Mouse (Mus musculus): ENCODE results near the gene Bmyc. TPM values are rescaled to one million over a fixed set of nuclear protein-coding genes. Genes with fewer than 3 reads are reported as not detected.
A peak's percentile ranks its signal among the peaks of the same experiment; 100 is the strongest.
"Not testable (repeated sequence)": the region's sequence is repeated elsewhere in the genome, so short reads cannot be mapped to it uniquely, and the experiment has no call there.

The Bmyc gene
- polyA plus RNA-seq, 1 experiment from 2014 or later, result 160 TPM

- Histone ChIP-seq H3K27me3 (ENCODE audit: control insufficient read depth, insufficient read depth, low read length) (no peaks in the 10 kb centered on the region), H3K27ac (ENCODE audit: low read depth, low read length) (no peak overlapping the region), H3K36me3 (ENCODE audit: control insufficient read depth, insufficient read depth, low read length) (no peaks in the 10 kb centered on the region), H3K9ac (replicated peaks; ENCODE audit: low read depth, low read length) (no peak overlapping the region), H3K9me3 (ENCODE audit: control insufficient read depth, low read length) (no peaks in the 10 kb centered on the region), H3K4me1 (ENCODE audit: control insufficient read depth, insufficient read depth, low read length) (no peaks in the 10 kb centered on the region), H3K4me3 (ENCODE audit: low read depth, low read length) (no peak overlapping the region), H3K4me2 (ENCODE audit: low read depth, low read length) (no peak overlapping the region)
- ATAC-seq (ENCODE audit: low read depth), result no peak
- 84% methylated on average over 6 of the region's 6 CpGs for WGBS
These were observed 27.0 kb upstream of the Bmyc start for GRCm38 (mm10) chr2:25679559-25679958.

GRCm38 (mm10) chr2:25682426-25682825, 24.1 kb upstream of the Bmyc start, which contains the start of gene Lcn10:
TSS of gene Lcn10 (plus strand) at chr2:25682726.
- Histone ChIP-seq H3K4me2 (ENCODE audit: low read depth, low read length) (no peak within 1 kb of the TSS), H3K9ac (replicated peaks; ENCODE audit: low read depth, low read length) (no peak within 1 kb of the TSS), H3K27me3 (ENCODE audit: control insufficient read depth, insufficient read depth, low read length) (no peaks in the 10 kb centered on the region), H3K4me1 (ENCODE audit: control insufficient read depth, insufficient read depth, low read length) (no peaks in the 10 kb centered on the region), H3K9me3 (ENCODE audit: control insufficient read depth, low read length) (no peaks in the 10 kb centered on the region), H3K36me3 (ENCODE audit: control insufficient read depth, insufficient read depth, low read length) (no peaks in the 10 kb centered on the region), H3K27ac (ENCODE audit: low read depth, low read length) (no peak within 1 kb of the TSS), H3K4me3 (ENCODE audit: low read depth, low read length) (no peak within 1 kb of the TSS)
- ATAC-seq (ENCODE audit: low read depth), result no peak
- WGBS, result 72% methylated on average over 2 of the region's 2 CpGs

DNA sequence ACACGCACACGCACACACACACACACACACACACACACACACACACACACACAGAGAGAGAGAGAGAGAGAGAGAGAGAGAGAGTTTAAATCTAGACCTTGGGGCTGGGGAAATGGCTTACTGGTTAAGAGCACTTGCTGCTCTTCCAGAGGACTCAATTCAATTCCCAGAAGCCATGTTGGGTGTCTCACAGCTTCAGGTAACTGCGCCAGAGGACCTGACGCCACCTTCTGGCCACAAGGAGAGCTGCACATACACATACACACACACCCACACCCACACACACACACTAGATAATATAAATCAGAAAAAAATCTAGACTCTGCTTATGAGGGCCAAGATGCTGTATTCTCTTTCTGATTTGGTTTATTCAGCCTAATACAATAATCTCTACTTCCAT, 19.6 kb upstream of the Bmyc start:
- H3K4me2 ChIP-seq (ENCODE audit: low read depth, low read length), result no peak overlapping the region
- no peaks in the 10 kb centered on the region for H3K9me3 ChIP-seq (ENCODE audit: control insufficient read depth, low read length)

DNA sequence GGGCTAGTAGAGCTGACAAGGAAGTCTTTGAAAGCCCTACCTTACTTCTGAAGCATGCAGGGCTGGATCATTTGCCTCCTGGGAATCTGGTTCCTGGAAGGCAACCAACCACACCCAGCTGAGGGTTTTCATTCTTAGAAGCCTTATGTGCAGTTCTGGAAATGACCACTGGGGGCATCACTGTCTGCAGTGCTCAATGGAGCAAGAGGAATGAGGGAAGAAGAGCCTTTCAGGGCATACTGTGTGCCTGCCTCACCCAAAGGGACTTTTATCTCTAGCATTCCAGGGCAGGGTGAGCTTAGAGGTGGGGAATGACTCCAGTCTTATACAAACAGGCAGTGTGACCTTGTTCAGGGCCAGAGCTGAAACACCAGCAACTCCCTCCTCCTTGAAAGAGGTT, 11.9 kb upstream of the Bmyc start:
- Histone ChIP-seq H3K36me3 (ENCODE audit: control insufficient read depth, insufficient read depth, low read length) (no peaks in the 10 kb centered on the region), H3K27ac (ENCODE audit: low read depth, low read length) (no peak overlapping the region), H3K4me2 (ENCODE audit: low read depth, low read length) (no peak overlapping the region), H3K9ac (replicated peaks; ENCODE audit: low read depth, low read length) (no peak overlapping the region), H3K9me3 (ENCODE audit: control insufficient read depth, low read length) (no peaks in the 10 kb centered on the region), H3K27me3 (ENCODE audit: control insufficient read depth, insufficient read depth, low read length) (no peaks in the 10 kb centered on the region), H3K4me1 (ENCODE audit: control insufficient read depth, insufficient read depth, low read length) (no peaks in the 10 kb centered on the region), H3K4me3 (ENCODE audit: low read depth, low read length) (no peak overlapping the region)
- ATAC-seq (ENCODE audit: low read depth), result no peak

More for the DNA sequence above, 19.6 kb upstream of the Bmyc start:
- Histone ChIP-seq H3K4me1 (ENCODE audit: control insufficient read depth, insufficient read depth, low read length) (no peaks in the 10 kb centered on the region), H3K9ac (replicated peaks; ENCODE audit: low read depth, low read length) (no peak overlapping the region), H3K27ac (ENCODE audit: low read depth, low read length) (no peak overlapping the region), H3K36me3 (ENCODE audit: control insufficient read depth, insufficient read depth, low read length) (no peaks in the 10 kb centered on the region), H3K27me3 (ENCODE audit: control insufficient read depth, insufficient read depth, low read length) (no peaks in the 10 kb centered on the region), H3K4me3 (ENCODE audit: low read depth, low read length) (no peak overlapping the region)
- ATAC-seq (ENCODE audit: low read depth), result no peak
- 70% methylated on average over 3 of the region's 4 CpGs for WGBS

DNA sequence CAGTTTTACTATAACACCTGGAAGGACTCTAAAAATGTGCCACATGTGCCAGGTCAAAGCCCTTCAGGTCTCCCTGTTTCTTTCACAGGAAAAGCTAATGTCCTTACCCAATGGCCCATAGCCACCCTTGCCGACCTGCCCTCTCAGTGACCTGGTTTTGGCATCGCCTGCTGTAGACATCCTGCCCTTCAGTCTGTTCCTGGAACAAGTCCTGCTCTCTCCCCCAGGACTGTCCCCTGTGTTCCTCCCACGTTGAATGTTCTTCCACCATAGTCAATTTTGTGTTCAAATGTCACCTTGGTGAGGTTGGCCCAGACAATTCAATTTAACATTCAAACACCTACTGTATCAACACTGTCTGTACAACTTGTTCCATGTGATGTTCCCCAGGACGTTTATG, 9.6 kb upstream of the Bmyc start:
- Histone ChIP-seq H3K4me1 (ENCODE audit: control insufficient read depth, insufficient read depth, low read length) (no peaks in the 10 kb centered on the region), H3K4me3 (ENCODE audit: low read depth, low read length) (no peak overlapping the region), H3K27ac (ENCODE audit: low read depth, low read length) (no peak overlapping the region), H3K4me2 (ENCODE audit: low read depth, low read length) (no peak overlapping the region), H3K36me3 (ENCODE audit: control insufficient read depth, insufficient read depth, low read length) (no peaks in the 10 kb centered on the region), H3K27me3 (ENCODE audit: control insufficient read depth, insufficient read depth, low read length) (no peaks in the 10 kb centered on the region), H3K9ac (replicated peaks; ENCODE audit: low read depth, low read length) (no peak overlapping the region), H3K9me3 (ENCODE audit: control insufficient read depth, low read length) (no peaks in the 10 kb centered on the region)
- WGBS, result 68% methylated on average over 4 of the region's 4 CpGs
- no peak for ATAC-seq (ENCODE audit: low read depth)

- Histone ChIP-seq H3K9ac (replicated peaks; ENCODE audit: low read depth, low read length) (no peak overlapping the region), H3K4me2 (ENCODE audit: low read depth, low read length) (no peak overlapping the region), H3K4me1 (ENCODE audit: control insufficient read depth, insufficient read depth, low read length) (no peaks in the 10 kb centered on the region), H3K36me3 (ENCODE audit: control insufficient read depth, insufficient read depth, low read length) (no peaks in the 10 kb centered on the region), H3K27ac (ENCODE audit: low read depth, low read length) (no peak overlapping the region), H3K9me3 (ENCODE audit: control insufficient read depth, low read length) (no peaks in the 10 kb centered on the region), H3K27me3 (ENCODE audit: control insufficient read depth, insufficient read depth, low read length) (no peaks in the 10 kb centered on the region), H3K4me3 (ENCODE audit: low read depth, low read length) (no peak overlapping the region)
- no peak for ATAC-seq (ENCODE audit: low read depth)
- WGBS, result 98% methylated on average over 2 of the region's 2 CpGs
These were observed 7.8 kb upstream of the Bmyc start for GRCm38 (mm10) chr2:25698696-25699095.

DNA sequence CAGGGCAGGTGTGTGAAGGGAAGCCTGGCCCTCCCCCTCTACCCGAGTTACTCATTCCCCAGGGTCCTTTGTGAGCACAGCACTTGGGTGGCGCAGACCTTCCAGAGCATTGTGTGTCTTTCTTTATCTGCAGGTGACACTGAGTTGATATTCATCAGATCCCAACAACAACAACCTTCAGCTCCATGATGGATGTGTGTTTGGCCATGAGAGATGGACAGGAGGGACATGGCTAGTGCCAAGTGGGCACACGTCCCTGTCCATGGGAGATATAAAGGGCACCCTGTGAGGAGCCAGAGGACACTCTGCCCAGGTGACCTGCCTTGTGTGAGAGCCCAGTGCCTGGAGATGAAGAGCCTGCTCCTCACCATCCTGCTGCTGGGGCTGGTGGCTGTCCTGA, 6.8 kb upstream of the Bmyc start, which contains the start of gene Obp2a:
Gene Obp2a (plus strand): TSS at position 301 of the 400 bp plus-strand sequence.
- not testable (repeated sequence) for H3K4me2 ChIP-seq (ENCODE audit: low read depth, low read length); H3K4me3 ChIP-seq (ENCODE audit: low read depth, low read length); H3K9me3 ChIP-seq (ENCODE audit: control insufficient read depth, low read length); ATAC-seq (ENCODE audit: low read depth); H3K9ac ChIP-seq (replicated peaks; ENCODE audit: low read depth, low read length); H3K27me3 ChIP-seq (ENCODE audit: control insufficient read depth, insufficient read depth, low read length); H3K36me3 ChIP-seq (ENCODE audit: control insufficient read depth, insufficient read depth, low read length); H3K4me1 ChIP-seq (ENCODE audit: control insufficient read depth, insufficient read depth, low read length); H3K27ac ChIP-seq (ENCODE audit: low read depth, low read length)
- WGBS, result 96% methylated on average over 3 of the region's 3 CpGs

DNA sequence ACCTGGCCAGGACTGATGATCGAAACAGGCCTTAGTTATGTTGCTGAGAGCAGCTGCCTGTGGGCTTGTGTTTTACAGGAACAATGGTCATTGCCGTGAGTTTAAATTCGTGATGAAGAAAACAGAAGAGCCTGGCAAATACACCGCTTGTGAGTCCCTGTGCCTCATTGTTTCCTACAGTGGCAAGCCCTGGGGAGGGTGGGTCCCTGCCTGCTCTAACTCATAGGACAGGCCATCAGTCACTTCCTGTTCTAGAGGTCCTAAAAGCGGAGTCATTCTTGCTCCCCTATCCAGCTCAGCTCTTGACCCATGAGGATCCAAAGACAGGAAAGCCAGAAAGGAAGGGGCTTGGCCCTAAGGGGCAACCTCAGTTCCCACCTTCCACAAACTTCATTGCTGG, 5.5 kb upstream of the Bmyc start:
- no peak overlapping the region for H3K4me2 ChIP-seq (ENCODE audit: low read depth, low read length)
- H3K4me1 ChIP-seq (ENCODE audit: control insufficient read depth, insufficient read depth, low read length), result no peaks in the 10 kb centered on the region
- no peak overlapping the region for H3K27ac ChIP-seq (ENCODE audit: low read depth, low read length)
- no peaks in the 10 kb centered on the region for H3K36me3 ChIP-seq (ENCODE audit: control insufficient read depth, insufficient read depth, low read length)
- no peak for ATAC-seq (ENCODE audit: low read depth)
- H3K4me3 ChIP-seq (ENCODE audit: low read depth, low read length), result no peak overlapping the region
- no peaks in the 10 kb centered on the region for H3K9me3 ChIP-seq (ENCODE audit: control insufficient read depth, low read length)
- H3K27me3 ChIP-seq (ENCODE audit: control insufficient read depth, insufficient read depth, low read length), result no peaks in the 10 kb centered on the region
- H3K9ac ChIP-seq (replicated peaks; ENCODE audit: low read depth, low read length), result no peak overlapping the region
- 78% methylated on average over 5 of the region's 5 CpGs for whole genome bisulfite sequencing

- Histone ChIP-seq H3K9ac (replicated peaks; ENCODE audit: low read depth, low read length) (no peak overlapping the region), H3K27ac (ENCODE audit: low read depth, low read length) (no peak overlapping the region), H3K36me3 (ENCODE audit: control insufficient read depth, insufficient read depth, low read length) (no peaks in the 10 kb centered on the region), H3K4me2 (ENCODE audit: low read depth, low read length) (no peak overlapping the region), H3K4me3 (ENCODE audit: low read depth, low read length) (no peak overlapping the region), H3K4me1 (ENCODE audit: control insufficient read depth, insufficient read depth, low read length) (peaks cover 9% of the 10 kb centered on the region), H3K9me3 (ENCODE audit: control insufficient read depth, low read length) (no peaks in the 10 kb centered on the region), H3K27me3 (ENCODE audit: control insufficient read depth, insufficient read depth, low read length) (no peaks in the 10 kb centered on the region)
- ATAC-seq (ENCODE audit: low read depth), result no peak
- WGBS, result 93% methylated on average over 4 of the region's 4 CpGs
These were observed 2.8 kb upstream of the Bmyc start for GRCm38 (mm10) chr2:25703706-25704105.

DNA sequence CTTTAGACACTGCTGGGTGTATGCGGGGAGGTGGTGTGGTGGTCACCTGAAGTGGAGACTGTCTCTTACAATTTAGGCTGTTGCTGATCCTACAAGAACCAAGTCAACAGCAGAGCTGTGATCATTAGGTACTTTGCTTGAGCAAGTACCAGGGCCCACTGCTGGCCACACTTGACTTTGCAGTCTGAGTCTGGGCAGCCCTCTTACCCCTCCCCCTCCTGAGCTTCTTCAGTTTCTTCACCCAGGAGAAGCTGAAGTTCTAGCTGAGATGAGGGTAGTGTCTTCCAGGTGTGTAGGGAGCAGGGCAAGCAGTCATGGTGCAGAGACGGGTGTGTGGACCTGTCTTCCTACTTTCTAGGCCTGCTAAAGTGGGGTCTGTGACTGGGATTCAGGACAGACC, 1.6 kb downstream of the Bmyc start:
- Histone ChIP-seq H3K27ac (ENCODE audit: low read depth, low read length) (no peak overlapping the region), H3K27me3 (ENCODE audit: control insufficient read depth, insufficient read depth, low read length) (no peaks in the 10 kb centered on the region), H3K9me3 (ENCODE audit: control insufficient read depth, low read length) (no peaks in the 10 kb centered on the region), H3K4me1 (ENCODE audit: control insufficient read depth, insufficient read depth, low read length) (peaks cover 13% of the 10 kb centered on the region), H3K9ac (replicated peaks; ENCODE audit: low read depth, low read length) (no peak overlapping the region), H3K36me3 (ENCODE audit: control insufficient read depth, insufficient read depth, low read length) (no peaks in the 10 kb centered on the region), H3K4me2 (ENCODE audit: low read depth, low read length) (peak overlapping the region; percentile 44), H3K4me3 (ENCODE audit: low read depth, low read length) (peak overlapping the region; percentile 9; the same call in 1 of the 2 replicates)
- ATAC-seq (ENCODE audit: low read depth), result no peak
- 76% methylated on average over 2 of the region's 2 CpGs for WGBS
